Mouse (Mus musculus): ENCODE measurements around the gene Ncan.
"Not testable (repeated sequence)": the region's sequence is repeated elsewhere in the genome, so short reads cannot be mapped to it uniquely, and the experiment has no call there.

Gene Ncan

GRCm38 (mm10) chr8:70084191-70085065 is 36.2 kb downstream of the Ncan start:
- no peak for DNase-seq (ENCODE audit: low spot score)

- no peak for DNase-seq (ENCODE audit: low spot score)
These were observed 37.4 kb downstream of the Ncan start, which contains the start of gene Hapln4 for GRCm38 (mm10) chr8:70083285-70083684. TSS of gene Hapln4 (plus strand) at chr8:70083457.

GRCm38 (mm10) chr8:70081976-70082375 is 38.7 kb downstream of the Ncan start:
- no peak for DNase-seq (ENCODE audit: low spot score)

- DNase-seq (ENCODE audit: low spot score), result no peak
These were observed 47.0 kb downstream of the Ncan start for GRCm38 (mm10) chr8:70073682-70074081.

GRCm38 (mm10) chr8:70073120-70073519 is 47.6 kb downstream of the Ncan start:
- no peak for DNase-seq (ENCODE audit: low spot score)

GRCm38 (mm10) chr8:70072441-70073069 is 48.1 kb downstream of the Ncan start, which contains the start of gene Tm6sf2:
TSS of gene Tm6sf2 (plus strand) at chr8:70072924.
- DNase-seq (ENCODE audit: low spot score), result no peak

- DNase-seq (ENCODE audit: low spot score), result no peak
These were observed 48.7 kb downstream of the Ncan start for GRCm38 (mm10) chr8:70071836-70072440.

- no peak for DNase-seq (ENCODE audit: low spot score)
These were observed 63.0 kb downstream of the Ncan start for GRCm38 (mm10) chr8:70057721-70058120.

- DNase-seq (ENCODE audit: low spot score), result not testable (repeated sequence)
These were observed 70.2 kb downstream of the Ncan start for GRCm38 (mm10) chr8:70050434-70050833.

- no peak for DNase-seq (ENCODE audit: low spot score)
These were observed 71.0 kb downstream of the Ncan start for GRCm38 (mm10) chr8:70049662-70050061.

GRCm38 (mm10) chr8:70043996-70044395 is 76.7 kb downstream of the Ncan start:
- no peak for DNase-seq (ENCODE audit: low spot score)

Data from left cerebral cortex, adult 11 months (tissue).